Mouse (Mus musculus): ENCODE measurements around the gene 4930556J24Rik. TPM values are rescaled to one million over a fixed set of nuclear protein-coding genes. Genes with fewer than 3 reads are reported as not detected.
"Not testable (repeated sequence)": the region's sequence is repeated elsewhere in the genome, so short reads cannot be mapped to it uniquely, and the experiment has no call there.

4930556J24Rik gene
- polyA plus RNA-seq, 1 experiment from 2014 or later, result 0.29 TPM

- ATAC-seq (replicated peaks; ENCODE audit: low FRiP score), result peak; percentile 93
- no peaks in the 10 kb centered on the region for H3K27me3 ChIP-seq (replicated peaks; ENCODE audit: control insufficient read depth, insufficient read depth, low read length)
- H3K4me1 ChIP-seq (replicated peaks; ENCODE audit: control insufficient read depth, insufficient read depth, low read length), result peaks cover 12% of the 10 kb centered on the region
- H3K4me2 ChIP-seq, result peak within 1 kb of the TSS; percentile 87
- H3K4me3 ChIP-seq (ENCODE audit: low read depth, low read length), result peak within 1 kb of the TSS; percentile 81
- H3K36me3 ChIP-seq (ENCODE audit: control insufficient read depth, insufficient read depth, low read length), result peaks cover 6% of the 10 kb centered on the region; the same call in 1 of the 2 replicates
- peak within 1 kb of the TSS; percentile 88 for H3K9ac ChIP-seq (ENCODE audit: low read depth, low read length)
- peak; percentile 82 for DNase-seq (ENCODE audit: low spot score)
- H3K27ac ChIP-seq (ENCODE audit: low read depth, low read length), result peak within 1 kb of the TSS; percentile 44
- H3K9me3 ChIP-seq (ENCODE audit: control insufficient read depth, low read length), result no peaks in the 10 kb centered on the region
- WGBS, result under 1% methylated on average over 31 of the region's 31 CpGs
These were observed 12.8 kb downstream of the 4930556J24Rik start, which contains the start of gene Pes1 for GRCm38 (mm10) chr11:3963610-3964415. Gene Pes1 (plus strand): TSS chr11:3963975.

GRCm38 (mm10) chr11:3963155-3963554 is 13.4 kb downstream of the 4930556J24Rik start:
- 74% methylated on average over 10 of the region's 10 CpGs for WGBS
- Histone ChIP-seq H3K27ac (ENCODE audit: low read depth, low read length) (peak overlapping the region; percentile 44; the same call in 1 of the 2 replicates), H3K4me1 (replicated peaks; ENCODE audit: control insufficient read depth, insufficient read depth, low read length) (peaks cover 12% of the 10 kb centered on the region), H3K9ac (ENCODE audit: low read depth, low read length) (peak overlapping the region; percentile 88), H3K4me2 (peak overlapping the region; percentile 87), H3K36me3 (ENCODE audit: control insufficient read depth, insufficient read depth, low read length) (peaks cover 3% of the 10 kb centered on the region; the same call in 1 of the 2 replicates), H3K9me3 (ENCODE audit: control insufficient read depth, low read length) (no peaks in the 10 kb centered on the region), H3K27me3 (replicated peaks; ENCODE audit: control insufficient read depth, insufficient read depth, low read length) (no peaks in the 10 kb centered on the region), H3K4me3 (ENCODE audit: low read depth, low read length) (peak overlapping the region; percentile 81)
- ATAC-seq (replicated peaks; ENCODE audit: low FRiP score) (no peak; the same call in 1 of the 2 replicates), DNase-seq (ENCODE audit: low spot score) (no peak)

GRCm38 (mm10) chr11:3961761-3962160 is 14.8 kb downstream of the 4930556J24Rik start:
- Histone ChIP-seq H3K9me3 (ENCODE audit: control insufficient read depth, low read length) (no peaks in the 10 kb centered on the region), H3K36me3 (ENCODE audit: control insufficient read depth, insufficient read depth, low read length) (no peaks in the 10 kb centered on the region), H3K27me3 (replicated peaks; ENCODE audit: control insufficient read depth, insufficient read depth, low read length) (no peaks in the 10 kb centered on the region), H3K9ac (ENCODE audit: low read depth, low read length) (no peak overlapping the region), H3K4me3 (ENCODE audit: low read depth, low read length) (no peak overlapping the region), H3K4me2 (no peak overlapping the region), H3K4me1 (replicated peaks; ENCODE audit: control insufficient read depth, insufficient read depth, low read length) (peaks cover 12% of the 10 kb centered on the region), H3K27ac (ENCODE audit: low read depth, low read length) (no peak overlapping the region)
- DNase-seq (ENCODE audit: low spot score), result no peak
- 77% methylated on average over 3 of the region's 3 CpGs for WGBS
- no peak for ATAC-seq (replicated peaks; ENCODE audit: low FRiP score)

- H3K9ac ChIP-seq (ENCODE audit: low read depth, low read length), result no peak overlapping the region
- no peak for ATAC-seq (replicated peaks; ENCODE audit: low FRiP score)
- H3K4me2 ChIP-seq, result no peak overlapping the region
- H3K27ac ChIP-seq (ENCODE audit: low read depth, low read length), result no peak overlapping the region
- H3K27me3 ChIP-seq (replicated peaks; ENCODE audit: control insufficient read depth, insufficient read depth, low read length), result no peaks in the 10 kb centered on the region
- DNase-seq (ENCODE audit: low spot score), result no peak
- H3K9me3 ChIP-seq (ENCODE audit: control insufficient read depth, low read length), result no peaks in the 10 kb centered on the region
- 32% methylated on average over 2 of the region's 2 CpGs for WGBS
- H3K4me3 ChIP-seq (ENCODE audit: low read depth, low read length), result no peak overlapping the region
- H3K36me3 ChIP-seq (ENCODE audit: control insufficient read depth, insufficient read depth, low read length), result no peaks in the 10 kb centered on the region
- H3K4me1 ChIP-seq (replicated peaks; ENCODE audit: control insufficient read depth, insufficient read depth, low read length), result peaks cover 8% of the 10 kb centered on the region
These were observed 15.7 kb downstream of the 4930556J24Rik start for GRCm38 (mm10) chr11:3960901-3961300.

- 72% methylated on average over 4 of the region's 4 CpGs for WGBS
- not testable (repeated sequence) for H3K36me3 ChIP-seq (ENCODE audit: control insufficient read depth, insufficient read depth, low read length); H3K27ac ChIP-seq (ENCODE audit: low read depth, low read length); DNase-seq (ENCODE audit: low spot score); H3K9ac ChIP-seq (ENCODE audit: low read depth, low read length); H3K27me3 ChIP-seq (replicated peaks; ENCODE audit: control insufficient read depth, insufficient read depth, low read length); H3K4me2 ChIP-seq; H3K4me1 ChIP-seq (replicated peaks; ENCODE audit: control insufficient read depth, insufficient read depth, low read length); H3K9me3 ChIP-seq (ENCODE audit: control insufficient read depth, low read length); H3K4me3 ChIP-seq (ENCODE audit: low read depth, low read length); ATAC-seq (replicated peaks; ENCODE audit: low FRiP score)
These were observed 21.2 kb downstream of the 4930556J24Rik start for GRCm38 (mm10) chr11:3955371-3955770.

GRCm38 (mm10) chr11:3954876-3955275 is 21.7 kb downstream of the 4930556J24Rik start:
- not testable (repeated sequence) for H3K27ac ChIP-seq (ENCODE audit: low read depth, low read length); H3K4me3 ChIP-seq (ENCODE audit: low read depth, low read length); H3K36me3 ChIP-seq (ENCODE audit: control insufficient read depth, insufficient read depth, low read length); H3K27me3 ChIP-seq (replicated peaks; ENCODE audit: control insufficient read depth, insufficient read depth, low read length); H3K9ac ChIP-seq (ENCODE audit: low read depth, low read length); DNase-seq (ENCODE audit: low spot score); ATAC-seq (replicated peaks; ENCODE audit: low FRiP score); H3K9me3 ChIP-seq (ENCODE audit: control insufficient read depth, low read length); H3K4me1 ChIP-seq (replicated peaks; ENCODE audit: control insufficient read depth, insufficient read depth, low read length); H3K4me2 ChIP-seq
- WGBS, result 78% methylated on average over 5 of the region's 5 CpGs

- Histone ChIP-seq H3K36me3 (ENCODE audit: control insufficient read depth, insufficient read depth, low read length) (no peaks in the 10 kb centered on the region), H3K4me3 (ENCODE audit: low read depth, low read length) (no peak overlapping the region), H3K4me2 (no peak overlapping the region), H3K9me3 (ENCODE audit: control insufficient read depth, low read length) (no peaks in the 10 kb centered on the region), H3K9ac (ENCODE audit: low read depth, low read length) (no peak overlapping the region), H3K4me1 (replicated peaks; ENCODE audit: control insufficient read depth, insufficient read depth, low read length) (no peaks in the 10 kb centered on the region), H3K27me3 (replicated peaks; ENCODE audit: control insufficient read depth, insufficient read depth, low read length) (no peaks in the 10 kb centered on the region), H3K27ac (ENCODE audit: low read depth, low read length) (no peak overlapping the region)
- ATAC-seq (replicated peaks; ENCODE audit: low FRiP score) (no peak), DNase-seq (ENCODE audit: low spot score) (no peak)
- 15% methylated on average over 1 of the region's 1 CpGs for WGBS
These were observed 30.2 kb downstream of the 4930556J24Rik start for GRCm38 (mm10) chr11:3946386-3946785.

- no peaks in the 10 kb centered on the region for H3K4me1 ChIP-seq (replicated peaks; ENCODE audit: control insufficient read depth, insufficient read depth, low read length)
- 84% methylated on average over 7 of the region's 7 CpGs for WGBS
These were observed 35.2 kb downstream of the 4930556J24Rik start for GRCm38 (mm10) chr11:3941371-3941770.

More at GRCm38 (mm10) chr11:3941371-3941770, 35.2 kb downstream of the 4930556J24Rik start:
- Histone ChIP-seq H3K4me3 (ENCODE audit: low read depth, low read length) (no peak overlapping the region), H3K9me3 (ENCODE audit: control insufficient read depth, low read length) (no peaks in the 10 kb centered on the region), H3K36me3 (ENCODE audit: control insufficient read depth, insufficient read depth, low read length) (no peaks in the 10 kb centered on the region), H3K27ac (ENCODE audit: low read depth, low read length) (no peak overlapping the region), H3K4me2 (no peak overlapping the region), H3K9ac (ENCODE audit: low read depth, low read length) (no peak overlapping the region), H3K27me3 (replicated peaks; ENCODE audit: control insufficient read depth, insufficient read depth, low read length) (no peaks in the 10 kb centered on the region)
- no peak for ATAC-seq (replicated peaks; ENCODE audit: low FRiP score)
- no peak for DNase-seq (ENCODE audit: low spot score)

Data from liver, embryonic 11.5 days (tissue).